Mouse (Mus musculus) testis, adult 2 months (tissue): ENCODE measurements at regions not wholly inside any gene's neighbourhood (a gene's known extent, or its start where the extent isn't known, plus 50 kb on each side); places are given as distances from the start of the nearest gene placed in this dataset.

Experiments
- H3K27ac ChIP-seq: fragments of 200-500 bp; 2 replicates; pipeline ENCODE4 v1.5.1; 2012; ENCODE audit warnings: low read depth, low read length; ENCODE audit not compliant: control insufficient read depth, insufficient read depth
- H3K27me3 ChIP-seq: fragments of 200-500 bp; 2 replicates; pipeline ENCODE4 v1.6.1; 2012; ENCODE audit warnings: mild to moderate bottlenecking, low read length, moderate library complexity; ENCODE audit not compliant: control insufficient read depth, insufficient read depth
- H3K36me3 ChIP-seq: fragments of 200-500 bp; 2 replicates; pipeline ENCODE4 v1.6.1; 2012; ENCODE audit warnings: mild to moderate bottlenecking, low read length; ENCODE audit not compliant: control insufficient read depth, insufficient read depth
- H3K4me1 ChIP-seq: fragments of 200-500 bp; 2 replicates; pipeline ENCODE4 v1.6.1; 2012; ENCODE audit warnings: low read length; ENCODE audit not compliant: control insufficient read depth, insufficient read depth
- H3K4me3 ChIP-seq: fragments of 200-500 bp; 2 replicates; pipeline ENCODE4 v1.5.1; 2012; ENCODE audit warnings: low read depth, mild to moderate bottlenecking, low read length, moderate library complexity, mixed read lengths; ENCODE audit not compliant: control insufficient read depth
- CTCF ChIP-seq: fragments of 200-500 bp; IDR thresholded peaks from 2 replicates; pipeline ENCODE4 v1.5.1; 2012; ENCODE audit warnings: low read depth, mild to moderate bottlenecking, inconsistent platforms, low read length, moderate library complexity; ENCODE audit not compliant: control insufficient read depth, insufficient read depth, insufficient replicate concordance
- POLR2A ChIP-seq: fragments of 200-500 bp; IDR thresholded peaks from 2 replicates; pipeline ENCODE4 v1.6.1; 2012; ENCODE audit warnings: low read depth, mild to moderate bottlenecking, inconsistent platforms, low read length, moderate library complexity; ENCODE audit not compliant: control insufficient read depth

- H3K36me3 ChIP-seq: no peaks in the 10 kb centered on the region
- TF ChIP-seq POLR2A: no peak
- TF ChIP-seq CTCF: no peak
- no peak overlapping the region for H3K27ac ChIP-seq
- no peaks in the 10 kb centered on the region for H3K27me3 ChIP-seq
- no peak overlapping the region for H3K4me3 ChIP-seq
- H3K4me1 ChIP-seq: no peaks in the 10 kb centered on the region
Measured at GRCm38 (mm10) chr10:110534387-110534786, 78.4 kb upstream of the Nav3 start.

DNA sequence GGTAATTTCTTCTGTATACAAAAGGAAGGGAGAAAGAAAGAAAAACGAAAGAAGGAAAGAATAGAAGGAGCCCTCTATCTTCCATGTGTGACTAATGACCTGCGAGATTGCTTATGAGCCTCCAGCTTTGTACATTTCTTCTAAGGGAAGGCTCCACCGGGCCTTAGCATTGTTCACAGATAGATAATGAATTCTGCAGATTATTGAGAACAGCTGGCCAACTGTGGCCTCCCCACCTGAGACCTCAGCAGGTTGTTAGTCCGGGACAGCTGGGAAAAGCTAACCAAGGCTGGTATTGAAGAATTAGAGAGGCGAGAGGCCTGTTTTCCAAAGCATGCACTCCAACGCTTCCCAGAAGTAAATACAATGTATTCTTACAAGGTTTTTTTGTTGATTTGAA is 86.7 kb upstream of the Nav3 start:
- H3K4me1 ChIP-seq: no peaks in the 10 kb centered on the region
- H3K27me3 ChIP-seq: no peaks in the 10 kb centered on the region
- TF ChIP-seq POLR2A (no peak), CTCF (no peak)
- no peak overlapping the region for H3K27ac ChIP-seq
- no peaks in the 10 kb centered on the region for H3K36me3 ChIP-seq
- H3K4me3 ChIP-seq: no peak overlapping the region

GRCm38 (mm10) chr10:110548391-110548790 is 92.4 kb upstream of the Nav3 start:
- Histone ChIP-seq H3K27me3 (no peaks in the 10 kb centered on the region), H3K4me3 (no peak overlapping the region), H3K27ac (no peak overlapping the region), H3K36me3 (no peaks in the 10 kb centered on the region), H3K4me1 (peaks cover 7% of the 10 kb centered on the region)
- TF ChIP-seq POLR2A: no peak
- TF ChIP-seq CTCF: no peak

DNA sequence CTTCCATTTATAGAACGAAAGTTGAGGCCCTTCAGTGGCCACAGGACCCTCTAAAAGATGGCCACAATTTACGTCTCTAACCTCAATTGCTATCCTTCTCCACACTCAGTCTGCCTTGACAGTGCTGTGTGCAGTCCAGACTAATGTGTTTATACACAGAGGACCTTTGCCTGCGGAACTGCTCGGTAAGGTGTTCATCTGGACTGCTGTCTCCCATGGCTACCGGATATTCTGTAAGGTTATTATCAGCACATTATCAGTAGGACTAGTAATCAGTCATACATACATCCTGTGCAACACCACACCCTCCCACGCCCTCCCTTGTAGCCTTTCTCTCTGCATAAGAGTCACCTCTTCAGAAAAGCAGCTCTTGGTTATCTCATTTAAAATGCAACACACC is 98.0 kb upstream of the Nav3 start:
- Histone ChIP-seq H3K4me1 (peaks cover 7% of the 10 kb centered on the region), H3K27ac (no peak overlapping the region), H3K4me3 (no peak overlapping the region), H3K27me3 (no peaks in the 10 kb centered on the region), H3K36me3 (no peaks in the 10 kb centered on the region)
- TF ChIP-seq POLR2A (no peak), CTCF (no peak)

GRCm38 (mm10) chr10:110556326-110556883 is 100.4 kb upstream of the Nav3 start:
- H3K4me1 ChIP-seq: peaks cover 7% of the 10 kb centered on the region
- no peaks in the 10 kb centered on the region for H3K36me3 ChIP-seq
- H3K27ac ChIP-seq: no peak overlapping the region
- H3K4me3 ChIP-seq: no peak overlapping the region
- TF ChIP-seq POLR2A: no peak
- TF ChIP-seq CTCF: no peak
- H3K27me3 ChIP-seq: no peaks in the 10 kb centered on the region

DNA sequence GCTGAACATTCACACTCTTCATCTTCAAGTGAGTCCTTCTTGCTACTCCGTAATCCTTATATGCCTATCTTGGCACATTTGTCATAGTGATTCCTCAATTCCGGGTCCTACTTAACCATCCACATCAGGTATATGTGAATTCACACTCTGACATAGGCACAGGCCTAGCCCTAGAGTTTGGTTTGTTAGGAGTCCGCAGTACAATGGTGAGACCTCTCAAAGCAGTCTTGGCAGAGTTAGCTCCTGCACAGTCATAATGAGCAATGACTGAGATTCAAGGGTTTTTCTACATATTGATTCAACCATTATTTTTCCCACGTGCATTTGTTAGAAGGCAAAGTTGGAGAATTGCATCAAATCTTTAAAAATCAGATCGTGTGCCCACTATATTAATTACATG is 107.1 kb upstream of the Nav3 start:
- Histone ChIP-seq H3K36me3 (no peaks in the 10 kb centered on the region), H3K4me3 (no peak overlapping the region), H3K27me3 (no peaks in the 10 kb centered on the region), H3K4me1 (no peaks in the 10 kb centered on the region), H3K27ac (no peak overlapping the region)
- TF ChIP-seq POLR2A: no peak
- no peak for TF ChIP-seq CTCF

GRCm38 (mm10) chr10:110563571-110563970 is 107.6 kb upstream of the Nav3 start:
- no peaks in the 10 kb centered on the region for H3K27me3 ChIP-seq
- no peak for TF ChIP-seq CTCF
- no peak for TF ChIP-seq POLR2A
- H3K36me3 ChIP-seq: no peaks in the 10 kb centered on the region
- no peak overlapping the region for H3K4me3 ChIP-seq
- H3K27ac ChIP-seq: no peak overlapping the region
- H3K4me1 ChIP-seq: no peaks in the 10 kb centered on the region
